Mouse (Mus musculus): ENCODE measurements around the gene Gm20388.

The Gm20388 gene

GRCm38 (mm10) chr8:123389026-123389425, 3478.4 kb downstream of the Gm20388 start:
- peak; percentile 58 for DNase-seq

- DNase-seq = no peak
Observed at GRCm38 (mm10) chr8:123398308-123398707, 3487.7 kb downstream of the Gm20388 start.

GRCm38 (mm10) chr8:123401936-123402335, 3491.3 kb downstream of the Gm20388 start:
- no peak for DNase-seq

- DNase-seq = no peak
Observed at GRCm38 (mm10) chr8:123402730-123403326, 3492.2 kb downstream of the Gm20388 start.

- no peak for DNase-seq
Observed at GRCm38 (mm10) chr8:123404521-123404920, 3493.9 kb downstream of the Gm20388 start.

- DNase-seq = peak; percentile 84 to 89
Observed at GRCm38 (mm10) chr8:123406786-123407185, 3496.1 kb downstream of the Gm20388 start, which contains the start of gene Mc1r. Gene Mc1r, plus strand, starts transcription at chr8:123407107.

- DNase-seq = no peak
Observed at GRCm38 (mm10) chr8:123407612-123408011, 3497.0 kb downstream of the Gm20388 start.

GRCm38 (mm10) chr8:123408586-123409544, 3498.2 kb downstream of the Gm20388 start:
- peak in 1 of 2 experiments; percentile 44 for DNase-seq

- peak; percentile 69 to 80 for DNase-seq
Observed at GRCm38 (mm10) chr8:123410049-123410587, 3499.5 kb downstream of the Gm20388 start.

GRCm38 (mm10) chr8:123410788-123411187, 3500.1 kb downstream of the Gm20388 start:
- no peak for DNase-seq

GRCm38 (mm10) chr8:123411246-123411645, 3500.6 kb downstream of the Gm20388 start, which contains the start of gene Tubb3:
Gene Tubb3, plus strand, starts transcription at chr8:123411424.
- DNase-seq = peak; percentile 93 to 96

GRCm38 (mm10) chr8:123411781-123412327, 3501.2 kb downstream of the Gm20388 start:
- no peak for DNase-seq

GRCm38 (mm10) chr8:123412560-123413170, 3502.0 kb downstream of the Gm20388 start:
- peak; percentile 62 to 69 for DNase-seq

- DNase-seq = no peak
Observed at GRCm38 (mm10) chr8:123414255-123414654, 3503.6 kb downstream of the Gm20388 start.

GRCm38 (mm10) chr8:123414997-123415696, 3504.5 kb downstream of the Gm20388 start:
- DNase-seq = peak in 1 of 2 experiments; percentile 16

GRCm38 (mm10) chr8:123415967-123416943, 3505.6 kb downstream of the Gm20388 start:
- no peak for DNase-seq

- no peak for DNase-seq
Observed at GRCm38 (mm10) chr8:123416944-123417555, 3506.4 kb downstream of the Gm20388 start.

GRCm38 (mm10) chr8:123419711-123420110, 3509.1 kb downstream of the Gm20388 start:
- no peak for DNase-seq

- DNase-seq = no peak
Observed at GRCm38 (mm10) chr8:123420525-123421281, 3510.1 kb downstream of the Gm20388 start.
